Mouse (Mus musculus): ENCODE results near the gene Glis3. TPM values are rescaled to one million over a fixed set of nuclear protein-coding genes. Genes with fewer than 3 reads are reported as not detected.

The Glis3 gene
- polyA plus RNA-seq (2016; fragmentation: Nextera tagmentation; extraction: Ambion mirVana), result 3.8 TPM in 2 replicates

GRCm38 (mm10) chr19:28679776-28680391 lies at the start of gene Glis3:
TSS of gene Glis3 (minus strand) at chr19:28680077.
- peak within 1 kb of the TSS; percentile 69 for H3K9ac ChIP-seq (replicated peaks)
- no peaks in the 10 kb centered on the region for H3K36me3 ChIP-seq
- peaks cover 25% of the 10 kb centered on the region for H3K4me1 ChIP-seq (replicated peaks)
- under 1% methylated on average over 60 of the region's 66 CpGs for WGBS
- H3K27me3 ChIP-seq, result peaks cover 45% of the 10 kb centered on the region
- peak; percentile 84 for ATAC-seq (ENCODE audit: insufficient number of reproducible peaks, insufficient read depth, low FRiP score, low TSS enrichment, low read depth)
- no peaks in the 10 kb centered on the region for H3K9me3 ChIP-seq
- H3K4me2 ChIP-seq, result peak within 1 kb of the TSS; percentile 97
- peak within 1 kb of the TSS; percentile 31; the same call in 1 of the 2 replicates for H3K27ac ChIP-seq
- peak within 1 kb of the TSS; percentile 62 for H3K4me3 ChIP-seq (replicated peaks)

DNA sequence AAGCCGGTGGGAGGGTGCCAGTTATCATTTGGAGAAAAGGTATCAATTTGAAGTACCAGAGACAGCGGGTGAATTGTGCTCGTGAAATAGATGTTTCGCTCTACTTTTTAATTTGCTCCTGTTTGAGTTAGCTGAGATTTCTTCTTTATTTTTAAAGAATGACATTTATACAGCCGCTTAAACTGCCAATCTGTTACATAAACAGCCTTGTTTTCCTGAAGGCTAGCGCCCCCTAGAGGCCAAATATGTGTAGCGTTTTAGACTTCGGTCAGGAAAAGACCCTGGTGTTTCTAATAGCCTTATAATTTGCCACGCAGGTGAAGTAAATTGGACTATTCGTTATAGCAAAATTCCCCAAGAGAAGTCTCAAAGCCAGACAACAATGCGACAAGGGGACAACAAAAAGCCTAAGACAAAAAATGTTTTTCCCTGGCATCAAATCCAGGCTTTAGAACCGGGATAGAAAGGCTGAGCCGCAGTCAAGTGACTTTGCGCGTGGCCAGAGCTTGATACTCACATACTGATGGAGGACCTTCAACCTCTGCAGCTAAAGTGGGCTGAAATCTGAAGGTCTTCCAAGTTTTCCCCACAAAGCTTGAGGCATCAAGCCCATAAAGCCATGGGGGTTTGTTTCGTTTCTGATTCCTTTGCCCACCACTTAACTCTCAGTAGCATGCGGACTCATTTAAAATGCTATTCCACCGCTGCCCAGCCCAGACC lies 46.4 kb upstream of the Glis3 start:
- Histone ChIP-seq H3K4me2 (no peak overlapping the region), H3K9me3 (no peaks in the 10 kb centered on the region), H3K27me3 (no peaks in the 10 kb centered on the region; the same call in 1 of the 2 replicates), H3K27ac (no peak overlapping the region), H3K36me3 (no peaks in the 10 kb centered on the region), H3K4me1 (replicated peaks) (no peaks in the 10 kb centered on the region), H3K4me3 (replicated peaks) (no peak overlapping the region), H3K9ac (replicated peaks) (no peak overlapping the region)
- no peak for ATAC-seq (ENCODE audit: insufficient number of reproducible peaks, insufficient read depth, low FRiP score, low TSS enrichment, low read depth)
- WGBS, result 55% methylated on average over 18 of the region's 18 CpGs

GRCm38 (mm10) chr19:28724641-28725040 lies 44.8 kb upstream of the Glis3 start:
- H3K27me3 ChIP-seq, result no peaks in the 10 kb centered on the region; the same call in 1 of the 2 replicates
- WGBS, result 81% methylated on average over 7 of the region's 7 CpGs

GRCm38 (mm10) chr19:28722626-28723025 lies 42.7 kb upstream of the Glis3 start:
- no peak overlapping the region for H3K4me3 ChIP-seq (replicated peaks)
- H3K9ac ChIP-seq (replicated peaks), result no peak overlapping the region
- H3K9me3 ChIP-seq, result no peaks in the 10 kb centered on the region
- no peak overlapping the region for H3K4me2 ChIP-seq
- no peaks in the 10 kb centered on the region for H3K4me1 ChIP-seq (replicated peaks)
- WGBS, result 82% methylated on average over 4 of the region's 4 CpGs
- H3K27ac ChIP-seq, result no peak overlapping the region
- no peaks in the 10 kb centered on the region for H3K27me3 ChIP-seq
- no peaks in the 10 kb centered on the region for H3K36me3 ChIP-seq
- ATAC-seq (ENCODE audit: insufficient number of reproducible peaks, insufficient read depth, low FRiP score, low TSS enrichment, low read depth), result no peak

More at GRCm38 (mm10) chr19:28724641-28725040, 44.8 kb upstream of the Glis3 start:
- ATAC-seq (ENCODE audit: insufficient number of reproducible peaks, insufficient read depth, low FRiP score, low TSS enrichment, low read depth), result no peak
- no peaks in the 10 kb centered on the region for H3K4me1 ChIP-seq (replicated peaks)
- H3K9me3 ChIP-seq, result no peaks in the 10 kb centered on the region
- H3K27ac ChIP-seq, result no peak overlapping the region
- H3K36me3 ChIP-seq, result no peaks in the 10 kb centered on the region
- no peak overlapping the region for H3K4me2 ChIP-seq
- no peak overlapping the region for H3K4me3 ChIP-seq (replicated peaks)
- H3K9ac ChIP-seq (replicated peaks), result no peak overlapping the region

- no peak overlapping the region for H3K4me3 ChIP-seq (replicated peaks)
- H3K27ac ChIP-seq, result no peak overlapping the region
- no peaks in the 10 kb centered on the region for H3K36me3 ChIP-seq
- no peaks in the 10 kb centered on the region for H3K27me3 ChIP-seq
- H3K9ac ChIP-seq (replicated peaks), result no peak overlapping the region
- ATAC-seq (ENCODE audit: insufficient number of reproducible peaks, insufficient read depth, low FRiP score, low TSS enrichment, low read depth), result no peak
- H3K9me3 ChIP-seq, result no peaks in the 10 kb centered on the region
- WGBS, result 78% methylated on average over 10 of the region's 10 CpGs
- no peak overlapping the region for H3K4me2 ChIP-seq
- H3K4me1 ChIP-seq (replicated peaks), result no peaks in the 10 kb centered on the region
Observed at GRCm38 (mm10) chr19:28721834-28722233, 42.0 kb upstream of the Glis3 start.

- Histone ChIP-seq H3K4me3 (replicated peaks) (no peak overlapping the region), H3K36me3 (no peaks in the 10 kb centered on the region), H3K27me3 (no peaks in the 10 kb centered on the region), H3K4me2 (no peak overlapping the region), H3K4me1 (replicated peaks) (no peaks in the 10 kb centered on the region), H3K9me3 (no peaks in the 10 kb centered on the region), H3K9ac (replicated peaks) (no peak overlapping the region), H3K27ac (no peak overlapping the region)
- ATAC-seq (ENCODE audit: insufficient number of reproducible peaks, insufficient read depth, low FRiP score, low TSS enrichment, low read depth), result no peak
Observed at GRCm38 (mm10) chr19:28720016-28720415, 40.1 kb upstream of the Glis3 start.

DNA sequence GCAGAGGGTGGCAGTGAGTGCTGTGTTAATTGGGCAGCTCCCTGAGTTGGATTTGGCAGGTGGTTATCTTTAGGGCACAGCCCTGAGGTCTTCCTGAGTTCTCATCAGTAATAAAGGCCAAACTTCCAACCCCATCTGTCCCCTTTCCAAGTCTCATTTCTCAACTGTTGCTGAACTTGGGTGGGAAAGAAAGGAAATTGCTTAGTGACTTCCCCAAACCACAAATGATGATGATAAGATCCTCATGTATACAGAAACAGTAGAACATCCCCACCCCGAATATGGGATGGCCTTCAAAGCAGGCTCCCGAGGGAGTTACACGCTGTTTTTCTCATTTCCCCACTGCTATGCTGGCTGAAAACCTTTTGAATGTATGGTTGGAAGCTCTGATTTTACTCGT lies 34.8 kb upstream of the Glis3 start:
- Histone ChIP-seq H3K4me1 (replicated peaks) (no peaks in the 10 kb centered on the region), H3K27ac (no peak overlapping the region), H3K9ac (replicated peaks) (no peak overlapping the region), H3K4me2 (no peak overlapping the region), H3K9me3 (peaks cover 3% of the 10 kb centered on the region; the same call in 1 of the 2 replicates), H3K27me3 (no peaks in the 10 kb centered on the region), H3K36me3 (no peaks in the 10 kb centered on the region), H3K4me3 (replicated peaks) (no peak overlapping the region)
- no peak for ATAC-seq (ENCODE audit: insufficient number of reproducible peaks, insufficient read depth, low FRiP score, low TSS enrichment, low read depth)
- WGBS, result 86% methylated on average over 4 of the region's 4 CpGs

GRCm38 (mm10) chr19:28697718-28698117 lies 17.8 kb upstream of the Glis3 start:
- ATAC-seq (ENCODE audit: insufficient number of reproducible peaks, insufficient read depth, low FRiP score, low TSS enrichment, low read depth), result no peak
- no peaks in the 10 kb centered on the region for H3K9me3 ChIP-seq
- WGBS, result 62% methylated on average over 3 of the region's 3 CpGs

GRCm38 (mm10) chr19:28686398-28686797 lies 6.5 kb upstream of the Glis3 start:
- WGBS, result 69% methylated on average over 4 of the region's 4 CpGs
- H3K36me3 ChIP-seq, result no peaks in the 10 kb centered on the region
- 0 out of 2 replicates have a peak, but pooled peaks cover 6% of the 10 kb centered on the region for H3K4me1 ChIP-seq (replicated peaks)
- 0 out of 2 replicates have a peak, but pooled peaks cover 6% of the 10 kb centered on the region for H3K27me3 ChIP-seq
- H3K9me3 ChIP-seq, result no peaks in the 10 kb centered on the region
- H3K27ac ChIP-seq, result no peak overlapping the region
- H3K4me3 ChIP-seq (replicated peaks), result no peak overlapping the region
- ATAC-seq (ENCODE audit: insufficient number of reproducible peaks, insufficient read depth, low FRiP score, low TSS enrichment, low read depth), result no peak
- H3K4me2 ChIP-seq, result no peak overlapping the region
- H3K9ac ChIP-seq (replicated peaks), result no peak overlapping the region

More at GRCm38 (mm10) chr19:28697718-28698117, 17.8 kb upstream of the Glis3 start:
- H3K4me3 ChIP-seq (replicated peaks), result no peak overlapping the region
- no peak overlapping the region for H3K9ac ChIP-seq (replicated peaks)
- H3K4me1 ChIP-seq (replicated peaks), result no peaks in the 10 kb centered on the region
- H3K27ac ChIP-seq, result no peak overlapping the region
- H3K36me3 ChIP-seq, result no peaks in the 10 kb centered on the region
- no peaks in the 10 kb centered on the region; the same call in 1 of the 2 replicates for H3K27me3 ChIP-seq
- H3K4me2 ChIP-seq, result no peak overlapping the region

- no peaks in the 10 kb centered on the region for H3K9me3 ChIP-seq
- H3K27ac ChIP-seq, result no peak overlapping the region
- 91% methylated on average over 4 of the region's 4 CpGs for WGBS
- H3K4me3 ChIP-seq (replicated peaks), result no peak overlapping the region
- H3K27me3 ChIP-seq, result peaks cover 11% of the 10 kb centered on the region
- H3K9ac ChIP-seq (replicated peaks), result no peak overlapping the region
- no peak for ATAC-seq (ENCODE audit: insufficient number of reproducible peaks, insufficient read depth, low FRiP score, low TSS enrichment, low read depth)
- H3K36me3 ChIP-seq, result no peaks in the 10 kb centered on the region
- 0 out of 2 replicates have a peak, but pooled peaks cover 6% of the 10 kb centered on the region for H3K4me1 ChIP-seq (replicated peaks)
- no peak overlapping the region for H3K4me2 ChIP-seq
Observed at GRCm38 (mm10) chr19:28685484-28685883, 5.6 kb upstream of the Glis3 start.

GRCm38 (mm10) chr19:28684347-28684746 lies 4.5 kb upstream of the Glis3 start:
- Histone ChIP-seq H3K4me1 (replicated peaks) (peaks cover 10% of the 10 kb centered on the region; the same call in 1 of the 2 replicates), H3K9ac (replicated peaks) (no peak overlapping the region), H3K9me3 (no peaks in the 10 kb centered on the region), H3K27ac (no peak overlapping the region), H3K4me3 (replicated peaks) (no peak overlapping the region), H3K36me3 (no peaks in the 10 kb centered on the region), H3K27me3 (peaks cover 20% of the 10 kb centered on the region), H3K4me2 (no peak overlapping the region)
- no peak for ATAC-seq (ENCODE audit: insufficient number of reproducible peaks, insufficient read depth, low FRiP score, low TSS enrichment, low read depth)
- 87% methylated on average over 6 of the region's 6 CpGs for WGBS
